In genomic region chr1:135719983-135720382, GRCm38 (mm10) we compare ENCODE assay signal across 8 mouse cellular contexts. TPM values are rescaled to one million over a fixed set of nuclear protein-coding genes. Genes with fewer than 3 reads are reported as not detected.
DNase-seq lines count a peak whose midpoint lies in the region; ATAC-seq and TF ChIP-seq lines count a peak whose summit lies in the region.

Gene Csrp1 (plus strand): TSS chr1:135720061.

- H3K9ac ChIP-seq in kidney, postnatal 0 days (ENCODE audit: low read depth, low read length) = no peak within 1 kb of the TSS
- H3K9ac ChIP-seq in intestine, embryonic 15.5 days = no peak within 1 kb of the TSS

- H3K27me3 ChIP-seq in kidney, postnatal 0 days (ENCODE audit: insufficient read depth, low read length) = no peaks in the 10 kb centered on the region
- H3K27me3 ChIP-seq in intestine, embryonic 15.5 days (replicated peaks) = no peaks in the 10 kb centered on the region

- H3K4me2 ChIP-seq in kidney, postnatal 0 days (ENCODE audit: low read length) = no peak within 1 kb of the TSS
- no peak within 1 kb of the TSS for H3K4me2 ChIP-seq in intestine, embryonic 15.5 days (replicated peaks)

- intact Hi-C loops in gastrocnemius, postnatal 36 days (cut with DNase I) = loop anchor here (1.0 to 2.0 kb wide), 2 partner anchors 32 to 61 kb away; no protein-coding TSS in a partner anchor

- H3K9me3 ChIP-seq in kidney, postnatal 0 days (replicated peaks; ENCODE audit: low read length) = no peaks in the 10 kb centered on the region
- H3K9me3 ChIP-seq in intestine, embryonic 15.5 days = no peaks in the 10 kb centered on the region

- no peaks in the 10 kb centered on the region for H3K4me1 ChIP-seq in kidney, postnatal 0 days (replicated peaks; ENCODE audit: insufficient read depth, low read length)
- H3K4me1 ChIP-seq in intestine, embryonic 15.5 days (replicated peaks) = peaks cover 6% of the 10 kb centered on the region

- H3K4me3 ChIP-seq in kidney, postnatal 0 days (replicated peaks; ENCODE audit: low read depth, low read length) = no peak within 1 kb of the TSS
- H3K4me3 ChIP-seq in intestine, embryonic 15.5 days (replicated peaks) = no peak within 1 kb of the TSS

- WGBS in kidney, postnatal 0 days = 60% methylated on average over 6 of the region's 6 CpGs
- WGBS in intestine, embryonic 15.5 days = 62% methylated on average over 6 of the region's 6 CpGs

- no peak for TF ChIP-seq CTCF in kidney, postnatal 0 days (IDR thresholded peaks at IDR 0.05; ENCODE audit: low read depth)

- peak; percentile 34 for ATAC-seq in kidney, postnatal 0 days (replicated peaks; ENCODE audit: low FRiP score, low read depth)
- ATAC-seq in intestine, embryonic 15.5 days = no peak; the same call in 1 of the 2 replicates
- ATAC-seq in megakaryocyte-erythroid progenitor cell, adult 5-6 weeks (replicated peaks; ENCODE audit: low FRiP score, low TSS enrichment, poor library complexity, severe bottlenecking) = no peak

- H3K36me3 ChIP-seq in kidney, postnatal 0 days (ENCODE audit: insufficient read depth, low read length) = no peaks in the 10 kb centered on the region
- no peaks in the 10 kb centered on the region for H3K36me3 ChIP-seq in intestine, embryonic 15.5 days

- H3K27ac ChIP-seq in kidney, postnatal 0 days = 0 out of 2 replicates have a peak within 1 kb of the TSS, but pooled peaks have one; percentile 47
- no peak within 1 kb of the TSS for H3K27ac ChIP-seq in intestine, embryonic 15.5 days

- no peak for DNase-seq in kidney, postnatal 0 days (ENCODE audit: low spot score)
- no peak for DNase-seq in kidney, postnatal 10 days
- no peak for DNase-seq in adrenal gland, postnatal 36 days
- no peak for DNase-seq in gastrocnemius, postnatal 36 days
- no peak for DNase-seq in spleen, postnatal 4 days (ENCODE audit: low spot score in 2 of 2)
- no peak for DNase-seq in urinary bladder, postnatal 25 days (ENCODE audit: low spot score)

RNA-seq across cellular contexts. Expression of gene Csrp1, which starts in this region (rescaled TPM):
- 189 and 190 TPM in 2 replicates for polyA plus RNA-seq in kidney, postnatal 0 days (2015; fragmentation: Nextera tagmentation; extraction: Ambion mirVana)
- 10 to 100 TPM; 73.3 to 99.3 TPM for total RNA-seq in adrenal gland, postnatal 36 days (2021)
- total RNA-seq in gastrocnemius, postnatal 36 days (2021) = 10 to 100 TPM; 18.1 to 22.8 TPM
- polyA plus RNA-seq in intestine, embryonic 15.5 days (2015; fragmentation: Nextera tagmentation; extraction: Ambion mirVana) = 203 and 215 TPM in 2 replicates
- 77.6 and 100 TPM in 2 replicates for total RNA-seq in megakaryocyte-erythroid progenitor cell, adult 5-6 weeks (2014; fragmentation: Nextera tagmentation)
- 91.4 and 112 TPM in 2 replicates for total RNA-seq in megakaryocyte-erythroid progenitor cell, adult 5-6 weeks (2017)
